Mouse (Mus musculus) embryonic fibroblast, embryonic 13.5 days (primary cell): Measurements from ENCODE around the gene Hint1.

Experiments
- CTCF ChIP-seq: IDR thresholded peaks from 2 replicates; pipeline ENCODE4 v1.5.1; 2011; ENCODE audit warnings: mild to moderate bottlenecking, control low read depth, low read length, moderate library complexity, borderline replicate concordance; ENCODE audit not compliant: insufficient read depth
- POLR2A ChIP-seq: IDR thresholded peaks from 2 replicates; pipeline ENCODE4 v1.6.1; 2011; ENCODE audit warnings: low read depth, mild to moderate bottlenecking, control low read depth, low read length, moderate library complexity

DNA sequence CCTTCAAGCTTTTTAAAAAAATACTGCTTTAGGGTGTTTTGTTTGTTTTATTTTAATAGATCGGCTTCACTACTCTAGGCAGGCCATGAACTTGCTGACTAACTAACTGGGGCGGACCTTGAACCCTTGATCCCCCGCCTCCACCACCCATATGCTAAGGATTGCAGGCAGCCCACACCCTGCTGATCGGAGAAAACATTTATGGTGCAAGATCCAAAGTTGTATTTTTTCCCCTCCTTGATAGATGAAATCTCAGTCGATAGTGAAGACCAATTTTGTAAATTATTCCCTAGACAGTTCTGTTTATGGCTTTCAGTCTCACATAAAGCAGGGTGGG lies 834 bp downstream of the Hint1 start:
- no peak for TF ChIP-seq CTCF
- TF ChIP-seq POLR2A: 0 out of 2 replicates have a peak, but pooled peaks have one; percentile 0
